Mouse (Mus musculus) hindbrain, embryonic 13.5 days (tissue): ENCODE results near the gene Rpap2. TPM values are rescaled to one million over a fixed set of nuclear protein-coding genes. Genes with fewer than 3 reads are reported as not detected.

Experiments
- ATAC-seq: fragments of 200-750 bp; cut with Nextera tagmentation; 2 replicates; pipeline ENCODE4 v1.8.0; 2017; ENCODE audit warnings: moderate TSS enrichment; ENCODE audit not compliant: low FRiP score
- H3K27ac ChIP-seq: fragments of 300-500 bp; sonication (generic); 2 replicates; pipeline ENCODE4 v1.5.1; 2015; ENCODE audit warnings: inconsistent platforms, mild to moderate bottlenecking, moderate library complexity
- H3K27me3 ChIP-seq: fragments of 300-500 bp; sonication (generic); 2 replicates; pipeline ENCODE4 v1.6.1; 2015; ENCODE audit warnings: mild to moderate bottlenecking, inconsistent platforms
- H3K36me3 ChIP-seq: fragments of 300-500 bp; sonication (generic); 2 replicates; pipeline ENCODE4 v1.6.1; 2015; ENCODE audit warnings: mild to moderate bottlenecking, inconsistent platforms
- H3K4me1 ChIP-seq: fragments of 300-500 bp; sonication (generic); replicated peaks from 2 replicates; pipeline ENCODE4 v1.6.1; 2015; ENCODE audit warnings: inconsistent platforms
- H3K4me2 ChIP-seq: fragments of 300-500 bp; sonication (generic); 2 replicates; pipeline ENCODE4 v1.6.1; 2015; ENCODE audit warnings: inconsistent platforms, mild to moderate bottlenecking, moderate library complexity
- H3K4me3 ChIP-seq: fragments of 300-500 bp; sonication (generic); 2 replicates; pipeline ENCODE4 v1.5.1; 2015; ENCODE audit warnings: mild to moderate bottlenecking, inconsistent platforms
- H3K9ac ChIP-seq: fragments of 300-500 bp; sonication (generic); 2 replicates; pipeline ENCODE4 v1.6.1; 2015; ENCODE audit warnings: mild to moderate bottlenecking, inconsistent platforms
- H3K9me3 ChIP-seq: fragments of 300-500 bp; sonication (generic); 2 replicates; pipeline ENCODE4 v1.6.1; 2016; ENCODE audit warnings: inconsistent platforms
- WGBS: fragments of 180-500 bp; shearing (Covaris S2); methylation state at CpG from one replicate; pipeline ENCODE4 v1.1.7; 2015; 5-methylcytosine and 5-hydroxymethylcytosine counted together
- polyA plus RNA-seq: library from polyadenylated mRNA; unstranded; fragments of >200 nt; fragmentation: Nextera tagmentation; extraction: Ambion mirVana; gene quantifications from 2 replicates; pipeline ENCODE4 v1.2.1, GENCODE M21; 2015

The Rpap2 gene
- polyA plus RNA-seq: 21.4 and 24.6 TPM in 2 replicates

- WGBS: under 1% methylated on average over 50 of the region's 64 CpGs
These were observed at the start of gene Rpap2, which contains the start of gene Glmn for GRCm38 (mm10) chr5:107597301-107598077. Gene Rpap2, plus strand, starts transcription at chr5:107597373. Gene Glmn, minus strand, starts transcription at chr5:107597888.

GRCm38 (mm10) chr5:107547955-107548354 is 49.2 kb upstream of the Rpap2 start:
- H3K4me1 ChIP-seq: no peaks in the 10 kb centered on the region
- H3K27me3 ChIP-seq: no peaks in the 10 kb centered on the region
- H3K4me3 ChIP-seq: no peak overlapping the region
- no peak overlapping the region for H3K4me2 ChIP-seq
- H3K9ac ChIP-seq: no peak overlapping the region
- peaks cover 36% of the 10 kb centered on the region for H3K36me3 ChIP-seq
- no peak for ATAC-seq
- 91% methylated on average over 3 of the region's 3 CpGs for WGBS
- no peaks in the 10 kb centered on the region for H3K9me3 ChIP-seq
- H3K27ac ChIP-seq: no peak overlapping the region

More at GRCm38 (mm10) chr5:107597301-107598077, at the start of gene Rpap2, which contains the start of gene Glmn:
- Histone ChIP-seq H3K9ac (peak within 1 kb of the TSS; percentile 86), H3K27ac (peak within 1 kb of the TSS; percentile 93), H3K4me3 (peak within 1 kb of the TSS; percentile 71), H3K9me3 (no peaks in the 10 kb centered on the region), H3K4me2 (peak within 1 kb of the TSS; percentile 62), H3K4me1 (peaks cover 7% of the 10 kb centered on the region), H3K27me3 (no peaks in the 10 kb centered on the region), H3K36me3 (peaks cover 20% of the 10 kb centered on the region)
- peak; percentile 97 for ATAC-seq

- H3K27ac ChIP-seq: no peak overlapping the region
- ATAC-seq: no peak
- H3K4me1 ChIP-seq: no peaks in the 10 kb centered on the region
- no peak overlapping the region for H3K4me3 ChIP-seq
- no peak overlapping the region for H3K9ac ChIP-seq
- H3K9me3 ChIP-seq: no peaks in the 10 kb centered on the region
- no peak overlapping the region for H3K4me2 ChIP-seq
- WGBS: 96% methylated on average over 3 of the region's 3 CpGs
- no peaks in the 10 kb centered on the region for H3K27me3 ChIP-seq
- H3K36me3 ChIP-seq: peaks cover 38% of the 10 kb centered on the region
These were observed 48.7 kb upstream of the Rpap2 start for GRCm38 (mm10) chr5:107548444-107548843.

- Histone ChIP-seq H3K9me3 (no peaks in the 10 kb centered on the region), H3K27me3 (no peaks in the 10 kb centered on the region), H3K9ac (no peak overlapping the region), H3K4me3 (no peak overlapping the region), H3K36me3 (peaks cover 49% of the 10 kb centered on the region), H3K27ac (no peak overlapping the region), H3K4me2 (no peak overlapping the region), H3K4me1 (no peaks in the 10 kb centered on the region)
- WGBS: 93% methylated on average over 5 of the region's 5 CpGs
- no peak for ATAC-seq
These were observed 42.8 kb upstream of the Rpap2 start for GRCm38 (mm10) chr5:107554336-107554735.

- peaks cover 57% of the 10 kb centered on the region for H3K36me3 ChIP-seq
- no peaks in the 10 kb centered on the region for H3K4me1 ChIP-seq
- 93% methylated on average over 3 of the region's 3 CpGs for WGBS
- H3K9ac ChIP-seq: no peak overlapping the region
- no peaks in the 10 kb centered on the region for H3K9me3 ChIP-seq
- H3K27ac ChIP-seq: no peak overlapping the region
- H3K27me3 ChIP-seq: no peaks in the 10 kb centered on the region
- no peak overlapping the region for H3K4me3 ChIP-seq
- no peak for ATAC-seq
- no peak overlapping the region for H3K4me2 ChIP-seq
These were observed 40.2 kb upstream of the Rpap2 start for GRCm38 (mm10) chr5:107556969-107557368.

- no peak overlapping the region for H3K9ac ChIP-seq
- H3K4me2 ChIP-seq: no peak overlapping the region
- H3K4me3 ChIP-seq: no peak overlapping the region
- no peak for ATAC-seq
- H3K4me1 ChIP-seq: no peaks in the 10 kb centered on the region
- H3K27me3 ChIP-seq: no peaks in the 10 kb centered on the region
- peaks cover 59% of the 10 kb centered on the region for H3K36me3 ChIP-seq
- H3K27ac ChIP-seq: no peak overlapping the region
- WGBS: 89% methylated on average over 9 of the region's 9 CpGs
- no peaks in the 10 kb centered on the region for H3K9me3 ChIP-seq
These were observed 28.0 kb upstream of the Rpap2 start for GRCm38 (mm10) chr5:107569148-107569547.

GRCm38 (mm10) chr5:107598380-107598779 is 1.2 kb downstream of the Rpap2 start:
- H3K4me2 ChIP-seq: peak overlapping the region; percentile 62
- no peak for ATAC-seq
- 30% methylated on average over 4 of the region's 4 CpGs for WGBS
- H3K9me3 ChIP-seq: no peaks in the 10 kb centered on the region
- H3K27ac ChIP-seq: no peak overlapping the region
- peaks cover 21% of the 10 kb centered on the region for H3K36me3 ChIP-seq
- no peaks in the 10 kb centered on the region for H3K27me3 ChIP-seq
- H3K4me1 ChIP-seq: peaks cover 7% of the 10 kb centered on the region
- H3K4me3 ChIP-seq: peak overlapping the region; percentile 71
- H3K9ac ChIP-seq: peak overlapping the region; percentile 86

- peak; percentile 66; the same call in 1 of the 2 replicates for ATAC-seq
- Histone ChIP-seq H3K27ac (no peak overlapping the region), H3K9me3 (no peaks in the 10 kb centered on the region), H3K27me3 (no peaks in the 10 kb centered on the region), H3K4me3 (no peak overlapping the region), H3K9ac (no peak overlapping the region), H3K36me3 (peaks cover 29% of the 10 kb centered on the region), H3K4me2 (no peak overlapping the region), H3K4me1 (no peaks in the 10 kb centered on the region)
- 2% methylated on average over 2 of the region's 2 CpGs for WGBS
These were observed 14.1 kb downstream of the Rpap2 start for GRCm38 (mm10) chr5:107611224-107611623.

- H3K9ac ChIP-seq: no peak overlapping the region
- no peak overlapping the region for H3K4me3 ChIP-seq
- H3K9me3 ChIP-seq: no peaks in the 10 kb centered on the region
- no peak overlapping the region for H3K4me2 ChIP-seq
- WGBS: 86% methylated on average over 6 of the region's 6 CpGs
- peaks cover 64% of the 10 kb centered on the region for H3K36me3 ChIP-seq
- no peak for ATAC-seq
- H3K27ac ChIP-seq: no peak overlapping the region
- no peaks in the 10 kb centered on the region for H3K27me3 ChIP-seq
- H3K4me1 ChIP-seq: no peaks in the 10 kb centered on the region
These were observed 20.8 kb downstream of the Rpap2 start for GRCm38 (mm10) chr5:107617986-107618385.

GRCm38 (mm10) chr5:107621327-107621726 is 24.2 kb downstream of the Rpap2 start:
- H3K9me3 ChIP-seq: no peaks in the 10 kb centered on the region
- H3K4me1 ChIP-seq: no peaks in the 10 kb centered on the region
- H3K4me3 ChIP-seq: no peak overlapping the region
- no peak overlapping the region for H3K27ac ChIP-seq
- no peak overlapping the region for H3K4me2 ChIP-seq
- peaks cover 64% of the 10 kb centered on the region for H3K36me3 ChIP-seq
- H3K9ac ChIP-seq: no peak overlapping the region
- whole genome bisulfite sequencing: 93% methylated on average over 3 of the region's 3 CpGs
- no peaks in the 10 kb centered on the region for H3K27me3 ChIP-seq
- ATAC-seq: no peak

GRCm38 (mm10) chr5:107633651-107634050 is 36.5 kb downstream of the Rpap2 start:
- Histone ChIP-seq H3K4me1 (no peaks in the 10 kb centered on the region), H3K36me3 (peaks cover 36% of the 10 kb centered on the region), H3K9me3 (no peaks in the 10 kb centered on the region), H3K4me2 (no peak overlapping the region), H3K9ac (no peak overlapping the region), H3K27ac (no peak overlapping the region), H3K27me3 (no peaks in the 10 kb centered on the region), H3K4me3 (no peak overlapping the region)
- ATAC-seq: no peak
- 92% methylated on average over 4 of the region's 4 CpGs for WGBS

GRCm38 (mm10) chr5:107637106-107637505 is 39.9 kb downstream of the Rpap2 start:
- no peak overlapping the region for H3K4me3 ChIP-seq
- H3K36me3 ChIP-seq: peaks cover 18% of the 10 kb centered on the region
- no peak for ATAC-seq
- no peak overlapping the region for H3K27ac ChIP-seq
- H3K4me1 ChIP-seq: no peaks in the 10 kb centered on the region
- H3K9me3 ChIP-seq: no peaks in the 10 kb centered on the region
- H3K9ac ChIP-seq: no peak overlapping the region
- no peak overlapping the region for H3K4me2 ChIP-seq
- H3K27me3 ChIP-seq: no peaks in the 10 kb centered on the region
- 87% methylated on average over 1 of the region's 1 CpGs for WGBS

- Histone ChIP-seq H3K9ac (no peak overlapping the region), H3K4me2 (no peak overlapping the region), H3K36me3 (peaks cover 23% of the 10 kb centered on the region), H3K27me3 (no peaks in the 10 kb centered on the region), H3K27ac (no peak overlapping the region), H3K4me3 (no peak overlapping the region), H3K4me1 (no peaks in the 10 kb centered on the region), H3K9me3 (no peaks in the 10 kb centered on the region)
- no peak for ATAC-seq
- WGBS: 92% methylated on average over 8 of the region's 8 CpGs
These were observed 41.2 kb downstream of the Rpap2 start for GRCm38 (mm10) chr5:107638366-107638765.
